Mouse (Mus musculus) liver, adult 2 months (tissue): ENCODE results near the gene Adrb1.

ENCODE experiments used
- CTCF ChIP-seq: fragments of 200-500 bp; IDR thresholded peaks from 2 replicates; pipeline ENCODE4 v1.5.1; 2011; ENCODE audit warnings: low read depth, low read length, control low read depth
- POLR2A ChIP-seq: fragments of 200-500 bp; IDR thresholded peaks from 2 replicates; pipeline ENCODE4 v1.6.1; 2011; ENCODE audit warnings: low read length, control low read depth; ENCODE audit not compliant: insufficient read depth; ENCODE audit errors: extremely low read depth

GRCm38 (mm10) chr19:56697370-56698144 is 24.4 kb upstream of the Adrb1 start:
- TF ChIP-seq CTCF (no peak), POLR2A (no peak)
